Comparison of ENCODE assay signal across 10 mouse cellular contexts in the genomic region with DNA sequence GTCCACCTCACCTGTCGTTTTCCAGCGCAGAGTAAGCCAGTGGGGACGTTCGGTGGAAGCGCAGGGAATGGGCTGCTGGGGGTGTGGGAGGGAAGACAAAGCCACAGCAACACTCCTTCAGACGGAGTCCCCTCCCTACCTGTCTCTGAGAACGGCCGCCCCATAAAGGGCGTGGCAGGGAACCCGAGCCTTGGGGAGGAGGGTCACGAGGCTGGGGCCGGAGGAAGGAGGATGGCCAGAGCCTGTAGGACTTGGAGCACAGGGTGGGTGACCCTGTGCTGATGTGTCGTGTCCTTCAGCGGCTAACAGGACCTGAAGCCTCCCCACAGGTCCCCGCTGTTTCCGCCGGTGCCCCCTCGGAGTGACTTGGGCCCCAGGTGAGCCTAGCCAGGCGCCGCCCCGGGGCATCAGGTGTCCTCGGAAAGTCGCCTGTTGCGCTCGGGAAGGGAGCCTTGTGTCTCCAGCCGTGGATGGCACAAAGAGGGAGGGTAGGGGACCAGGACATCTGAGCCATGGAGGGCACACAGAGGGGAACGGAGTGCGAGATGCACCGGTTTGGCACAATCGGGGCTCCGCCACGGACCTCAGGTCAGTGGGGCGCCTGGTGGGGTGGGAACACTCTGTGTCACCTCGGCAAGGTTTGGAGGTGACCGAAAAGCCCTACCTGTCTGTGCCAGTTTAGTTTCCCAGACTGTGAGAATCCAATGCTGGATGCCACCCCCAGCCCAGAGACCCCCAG. TPM values are rescaled to one million over a fixed set of nuclear protein-coding genes. Genes with fewer than 3 reads are reported as not detected.
A peak's percentile ranks its signal among the peaks of the same experiment; 100 is the strongest.
DNase-seq lines count a peak whose midpoint lies in the region; ATAC-seq lines count a peak whose summit lies in the region.
"Had no signal": no experiment of that assay in that cellular context is flagged by ENCODE, and none has a peak within 500 bp of the region (broad histone marks: within the 10 kb centered on the region; RNA-seq: fewer than 3 reads in every experiment).

A gene (plus strand): TSS at position 193 of the 739 bp plus-strand sequence.

- peaks cover 30% of the 10 kb centered on the region for H3K27me3 ChIP-seq in heart, embryonic 11.5 days (ENCODE audit: control insufficient read depth, insufficient read depth, low read length)
- H3K27me3 ChIP-seq in intestine, embryonic 15.5 days (replicated peaks) = peaks cover 16% of the 10 kb centered on the region

- H3K9me3 ChIP-seq in heart, embryonic 11.5 days (replicated peaks; ENCODE audit: control insufficient read depth, low read length) = no peaks in the 10 kb centered on the region
- no peaks in the 10 kb centered on the region for H3K9me3 ChIP-seq in intestine, embryonic 15.5 days

- peaks cover 10% of the 10 kb centered on the region for H3K4me1 ChIP-seq in heart, embryonic 11.5 days (ENCODE audit: control insufficient read depth, insufficient read depth, low read length)
- peaks cover 8% of the 10 kb centered on the region; the same call in 1 of the 2 replicates for H3K4me1 ChIP-seq in intestine, embryonic 15.5 days (replicated peaks)

- H3K9ac ChIP-seq in heart, embryonic 11.5 days (ENCODE audit: low read depth, low read length) = no peak within 1 kb of the TSS
- 0 out of 2 replicates have a peak within 1 kb of the TSS, but pooled peaks have one; percentile 28 for H3K9ac ChIP-seq in intestine, embryonic 15.5 days

- ATAC-seq in heart, embryonic 11.5 days (replicated peaks; ENCODE audit: insufficient number of reproducible peaks, low FRiP score, low TSS enrichment) = 0 out of 2 replicates have a peak, but pooled peaks have one; percentile 21
- peak; percentile 78 for ATAC-seq in intestine, embryonic 15.5 days
- ATAC-seq in megakaryocyte progenitor cell, adult 5-6 weeks (replicated peaks; ENCODE audit: poor library complexity) = peak; percentile 2; the same call in 1 of the 2 replicates

- H3K36me3 ChIP-seq in heart, embryonic 11.5 days (ENCODE audit: control insufficient read depth, insufficient read depth, low read length) = no peaks in the 10 kb centered on the region
- no peaks in the 10 kb centered on the region for H3K36me3 ChIP-seq in intestine, embryonic 15.5 days

- WGBS in heart, embryonic 11.5 days (ENCODE audit: insufficient replicate concordance) = 8% methylated on average over 35 of the region's 35 CpGs
- 7% methylated on average over 35 of the region's 35 CpGs for WGBS in intestine, embryonic 15.5 days

- H3K27ac ChIP-seq in heart, embryonic 11.5 days (ENCODE audit: low read depth, low read length) = no peak within 1 kb of the TSS
- H3K27ac ChIP-seq in intestine, embryonic 15.5 days = no peak within 1 kb of the TSS
- H3K27ac ChIP-seq: left cerebral cortex, adult 2 months had no signal

- peak within 1 kb of the TSS; percentile 68 for H3K4me2 ChIP-seq in heart, embryonic 11.5 days
- H3K4me2 ChIP-seq in intestine, embryonic 15.5 days (replicated peaks) = peak within 1 kb of the TSS; percentile 60

- H3K4me3 ChIP-seq in heart, embryonic 11.5 days (ENCODE audit: low read depth, low read length) = peak within 1 kb of the TSS; percentile 32
- peak within 1 kb of the TSS; percentile 39 for H3K4me3 ChIP-seq in intestine, embryonic 15.5 days (replicated peaks)
- H3K4me3 ChIP-seq: left cerebral cortex, adult 2 months had no signal

- DNase-seq in heart, adult 9 months (ENCODE audit: low spot score in 2 of 2) = no peak
- peak; percentile 15 for DNase-seq in embryo, embryonic 10.5 days (ENCODE audit: low spot score)
- DNase-seq in layer of hippocampus, adult 18-20 months (ENCODE audit: low spot score in 2 of 2) = no peak
- DNase-seq in layer of hippocampus, postnatal 10 days (ENCODE audit: low spot score in 2 of 2) = no peak
- no peak for DNase-seq in gastrocnemius, postnatal 25 days

RNA-seq across cellular contexts. Expression of the gene that starts here (rescaled TPM):
- 0.97 and 2.4 TPM in 2 replicates for polyA plus RNA-seq in heart, embryonic 11.5 days (2014; fragmentation: Nextera tagmentation; extraction: Ambion mirVana)
- 30.5 and 38.5 TPM in 2 replicates for polyA plus RNA-seq in intestine, embryonic 15.5 days (2015; fragmentation: Nextera tagmentation; extraction: Ambion mirVana)
- total RNA-seq in megakaryocyte progenitor cell, adult 5-6 weeks (2015) = 0.07 TPM in 1 of 2 replicates, not detected in the other
- total RNA-seq in megakaryocyte progenitor cell, adult 5-6 weeks (2017) = 0.21 and 0.44 TPM in 2 replicates
- total RNA-seq in layer of hippocampus, adult 18-20 months (2021) = not detected
- total RNA-seq in layer of hippocampus, postnatal 10 days (2021) = not detected
- total RNA-seq in gastrocnemius, postnatal 25 days (2021) = not detected
- total RNA-seq: left cerebral cortex, adult 2 months had no signal
- polyA plus RNA-seq: C2C12 had no signal

Comparison
In these comparisons a context has a peak if more than half of its experiments do, and no peak if none do; other contexts are left out.
1. Peak in ATAC-seq in megakaryocyte progenitor cell, adult 5-6 weeks; RNA of the gene not detected or under 1 TPM.
2. ATAC-seq: peak in every context shown above with its lines; median percentile 78 in intestine, embryonic 15.5 days; 21 in heart, embryonic 11.5 days; 2 in megakaryocyte progenitor cell, adult 5-6 weeks.